Mouse (Mus musculus) cerebellum, adult 2 months (tissue): ENCODE data around the gene Ank3.

Experiments used
- CTCF ChIP-seq: fragments of 200-500 bp; IDR thresholded peaks from 2 replicates; pipeline ENCODE4 v1.5.1; 2011; ENCODE audit warnings: low read depth, mild to moderate bottlenecking, control low read depth, low read length, moderate library complexity, borderline replicate concordance; ENCODE audit not compliant: insufficient read depth
- POLR2A ChIP-seq: fragments of 200-500 bp; IDR thresholded peaks from 2 replicates; pipeline ENCODE4 v1.6.1; 2011; ENCODE audit warnings: low read length, control low read depth, borderline replicate concordance; ENCODE audit not compliant: insufficient read depth

DNA sequence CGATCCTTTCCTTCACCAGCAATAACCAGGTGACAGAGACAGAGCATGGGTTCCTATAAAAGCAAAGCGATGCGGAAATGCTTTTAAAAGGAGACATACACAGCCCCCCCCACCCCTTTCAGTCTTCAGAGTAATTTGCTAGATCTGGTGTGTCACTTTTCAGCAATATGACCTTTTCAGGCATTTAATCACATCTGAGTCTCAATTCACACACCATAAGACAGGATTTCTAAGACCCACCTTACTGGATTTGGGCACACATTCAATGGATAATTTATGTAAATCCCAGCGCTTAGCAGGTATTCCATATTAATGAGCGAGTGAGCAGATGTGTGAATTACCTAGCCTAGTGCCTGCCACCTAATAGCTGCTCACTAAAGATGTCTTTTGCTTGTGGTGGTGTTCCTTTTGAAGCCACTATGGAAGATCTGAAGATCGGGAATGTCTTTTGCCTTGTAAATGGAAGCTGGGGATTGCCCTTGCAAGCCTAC lies 292.4 kb downstream of the Ank3 start:
- no peak for TF ChIP-seq POLR2A
- TF ChIP-seq CTCF: no peak
